Mouse (Mus musculus) kidney, postnatal 14 days (tissue): ENCODE measurements around the gene Ccdc85c.

Experiments
- DNase-seq: peaks from one replicate; pipeline ENCODE4 v3.0.0; 2022; ENCODE audit warnings: mixed read lengths

Gene Ccdc85c

DNA sequence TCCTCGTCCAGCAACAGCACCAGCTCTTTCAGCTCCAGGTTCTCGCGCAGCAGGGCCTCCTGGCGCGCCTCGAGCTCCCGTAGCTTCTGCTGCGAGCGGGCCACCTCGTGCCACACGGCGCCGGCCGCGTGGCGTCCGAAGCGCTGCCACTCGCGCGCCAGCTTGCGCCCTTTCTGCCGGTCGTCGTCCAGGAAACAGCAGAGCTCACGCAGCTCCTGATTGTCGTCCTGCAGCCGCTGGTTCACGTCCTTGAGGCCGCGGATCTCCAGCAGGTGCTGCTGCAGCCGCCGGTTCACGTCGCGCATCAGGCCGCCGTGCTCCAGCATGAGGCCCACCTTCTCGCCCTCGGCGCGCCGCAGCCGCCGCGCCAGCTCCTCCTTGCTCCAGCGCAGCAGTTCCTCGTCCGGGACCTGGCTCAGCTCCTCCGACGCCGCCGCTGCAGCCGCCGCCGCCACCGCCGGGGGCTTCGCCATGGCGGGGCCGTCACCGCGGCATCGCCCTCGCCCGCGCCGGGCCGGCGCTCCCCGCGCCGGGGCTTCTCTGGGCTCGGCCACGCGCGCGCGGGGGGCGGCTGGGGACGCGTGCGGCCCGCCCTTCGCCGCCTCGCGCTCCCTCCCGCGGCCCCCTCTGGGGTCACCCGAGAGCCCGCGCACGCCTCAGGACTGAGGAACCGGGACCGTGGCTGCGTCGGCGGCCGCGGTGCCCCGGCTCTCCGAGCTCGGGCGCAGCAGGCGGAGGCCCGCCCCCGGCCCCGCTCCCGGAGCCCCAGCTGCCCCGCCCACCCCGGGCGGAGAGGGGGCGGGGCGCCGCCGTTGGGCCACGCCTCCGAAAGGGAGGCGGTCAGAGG is at the start of gene Ccdc85c:
TSS of gene Ccdc85c (minus strand) at position 765 of the 847 bp plus-strand sequence.
- peak; percentile 53 for DNase-seq

DNA sequence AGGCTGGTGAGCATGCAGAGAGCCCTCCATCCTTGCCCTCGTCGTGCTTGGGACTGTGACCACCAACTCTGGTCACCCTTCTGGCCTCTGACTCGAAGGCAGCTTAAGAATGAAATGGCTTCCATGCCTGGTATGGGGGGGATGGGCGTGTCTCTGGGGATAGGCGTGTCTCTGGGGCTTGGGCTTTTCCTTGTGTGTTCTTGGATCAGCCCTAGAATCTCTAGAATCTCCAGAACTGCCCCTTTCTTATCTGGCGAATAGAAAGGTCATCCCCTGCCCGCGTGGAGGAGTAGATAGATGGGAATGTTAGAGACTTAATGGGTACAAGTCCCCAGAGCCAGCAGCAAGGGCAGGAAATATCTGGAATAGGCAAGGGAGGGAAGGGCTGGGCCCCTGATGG is 44.9 kb upstream of the Ccdc85c start:
- DNase-seq: no peak

DNA sequence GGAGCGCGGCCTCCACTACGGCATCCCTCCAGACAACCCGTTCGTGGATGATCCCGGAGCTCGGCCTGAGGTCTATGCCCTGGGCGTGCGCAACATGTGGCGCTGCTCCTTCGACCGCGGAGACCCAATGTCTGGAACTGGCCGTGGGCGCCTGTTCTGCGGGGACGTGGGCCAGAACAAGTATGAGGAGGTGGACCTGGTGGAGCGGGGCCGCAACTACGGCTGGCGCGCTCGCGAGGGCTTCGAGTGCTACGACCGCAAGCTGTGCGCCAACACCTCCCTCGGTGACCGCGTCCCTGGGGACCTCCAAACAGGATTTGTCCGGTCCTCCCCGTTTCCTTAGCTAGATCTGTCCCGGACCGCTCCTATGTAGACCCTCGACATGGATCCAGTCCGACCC is 43.3 kb upstream of the Ccdc85c start:
- no peak for DNase-seq

DNA sequence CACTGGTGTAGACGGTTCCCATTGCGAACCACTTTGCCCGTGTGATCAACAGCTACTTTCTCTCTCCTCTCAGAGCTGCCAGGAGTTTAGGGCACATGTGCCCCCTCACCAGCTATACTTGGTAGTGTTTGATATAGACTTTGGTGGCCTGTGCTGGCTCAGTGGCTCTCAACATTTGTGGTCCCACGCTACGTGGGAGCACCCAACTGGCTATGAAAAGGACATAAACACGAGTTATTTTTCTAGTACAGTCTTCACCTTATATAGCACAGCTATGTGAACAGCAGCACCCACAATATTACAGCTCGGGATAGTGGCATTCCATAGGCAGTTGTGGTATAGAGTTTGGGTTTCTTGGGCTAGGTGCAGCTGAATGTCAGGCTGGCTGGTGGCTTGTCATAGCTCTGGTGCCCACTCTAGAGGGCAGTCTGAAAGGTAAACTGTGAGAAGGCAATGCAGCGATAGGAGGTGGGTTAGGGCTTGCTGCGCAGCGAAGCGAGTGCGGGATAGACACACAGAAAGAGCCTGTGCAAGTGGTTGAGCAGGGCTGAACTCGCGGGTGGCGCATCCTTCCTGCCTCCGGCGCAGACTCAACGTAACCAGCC is 42.7 kb upstream of the Ccdc85c start:
- DNase-seq: no peak

DNA sequence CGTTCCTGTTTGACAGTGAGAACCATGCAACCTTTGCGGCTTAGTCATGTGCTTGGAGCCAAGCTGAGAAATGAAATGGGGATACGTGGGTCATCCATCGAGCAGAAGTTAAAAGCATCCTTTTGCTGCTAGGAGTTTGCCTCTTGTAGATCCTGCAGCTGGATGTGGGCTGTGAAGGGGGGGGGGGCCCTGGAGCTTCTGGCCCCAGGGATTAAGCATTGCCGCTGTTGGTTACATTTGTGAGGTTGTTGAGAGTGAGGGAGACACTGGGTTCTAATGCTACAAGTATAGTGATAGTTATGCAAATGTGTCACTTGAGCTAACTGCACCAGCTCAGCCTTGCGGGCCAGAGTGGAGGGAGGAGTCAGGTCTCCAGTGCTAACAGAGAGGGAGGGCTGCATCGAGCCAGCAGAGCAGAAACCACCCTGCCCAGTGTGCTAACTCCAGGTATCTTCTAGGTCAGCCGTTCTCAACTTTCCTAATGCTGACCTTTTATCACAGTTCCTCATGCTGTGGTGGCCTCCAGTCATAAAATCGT is 42.0 kb upstream of the Ccdc85c start:
- no peak for DNase-seq

DNA sequence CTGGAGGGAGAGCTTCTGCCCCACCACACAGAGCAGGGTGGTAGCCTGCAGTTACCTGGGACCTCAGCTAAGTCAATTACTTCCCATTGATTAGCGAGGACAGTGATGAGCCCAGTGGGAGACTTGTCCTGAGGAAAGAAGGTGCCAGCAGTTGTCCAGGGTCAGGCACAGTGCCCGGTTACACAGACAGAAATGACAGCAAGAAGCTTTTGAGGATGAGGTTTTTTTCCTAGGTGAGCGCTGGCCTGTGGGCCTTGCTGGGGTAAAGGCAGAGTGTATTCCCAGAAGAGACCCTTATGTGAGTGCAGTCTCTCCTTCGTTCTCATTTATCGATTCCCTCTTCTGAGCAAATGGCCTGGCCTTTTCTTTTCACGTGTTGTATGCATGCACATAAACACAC is 41.4 kb upstream of the Ccdc85c start:
- no peak for DNase-seq

DNA sequence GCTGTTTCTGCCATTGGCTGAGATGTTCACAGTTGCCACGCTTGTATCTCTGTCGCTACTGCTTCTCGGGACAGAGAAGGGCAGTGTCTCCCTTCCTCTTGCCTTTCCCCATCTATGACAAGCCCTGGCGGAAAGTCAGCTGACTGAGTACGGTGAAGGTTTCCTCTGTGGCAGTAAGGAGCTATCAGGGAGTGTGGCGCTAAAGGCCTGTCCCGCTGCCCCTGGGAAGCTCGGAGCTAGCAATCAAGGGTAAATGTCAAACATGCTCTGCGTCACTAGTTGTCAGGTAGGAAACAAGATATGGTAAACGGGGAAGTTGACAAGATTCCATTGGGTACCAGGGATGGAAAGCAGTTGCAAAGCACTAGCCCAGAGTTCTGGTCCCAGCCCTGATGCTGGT is 40.6 kb upstream of the Ccdc85c start:
- DNase-seq: no peak

DNA sequence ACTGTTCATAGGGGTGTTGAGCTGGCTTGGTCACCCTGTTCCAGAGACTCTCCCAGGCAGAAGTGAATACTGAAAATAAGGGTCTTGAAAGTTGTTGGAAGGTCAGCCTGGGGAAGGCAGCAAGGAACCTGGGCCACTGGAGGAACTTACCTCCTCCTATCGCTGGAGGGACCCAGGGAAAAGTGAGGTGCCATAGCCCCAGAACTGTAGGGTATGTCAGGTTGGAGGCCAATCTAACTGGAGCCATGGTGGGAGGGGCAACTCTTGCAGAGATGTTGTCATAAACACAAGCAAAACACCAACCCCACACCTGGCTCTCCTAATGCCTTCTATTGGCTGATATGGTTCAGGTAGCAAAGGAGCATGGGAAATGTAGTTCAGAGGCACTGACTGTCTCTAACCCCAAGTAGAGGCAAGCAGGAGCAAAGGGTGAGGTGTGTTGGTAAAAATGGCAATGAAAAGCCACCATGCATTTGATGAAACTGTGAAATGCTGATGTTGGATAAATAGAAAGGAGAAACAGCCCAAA is 38.1 kb upstream of the Ccdc85c start:
- DNase-seq: no peak

DNA sequence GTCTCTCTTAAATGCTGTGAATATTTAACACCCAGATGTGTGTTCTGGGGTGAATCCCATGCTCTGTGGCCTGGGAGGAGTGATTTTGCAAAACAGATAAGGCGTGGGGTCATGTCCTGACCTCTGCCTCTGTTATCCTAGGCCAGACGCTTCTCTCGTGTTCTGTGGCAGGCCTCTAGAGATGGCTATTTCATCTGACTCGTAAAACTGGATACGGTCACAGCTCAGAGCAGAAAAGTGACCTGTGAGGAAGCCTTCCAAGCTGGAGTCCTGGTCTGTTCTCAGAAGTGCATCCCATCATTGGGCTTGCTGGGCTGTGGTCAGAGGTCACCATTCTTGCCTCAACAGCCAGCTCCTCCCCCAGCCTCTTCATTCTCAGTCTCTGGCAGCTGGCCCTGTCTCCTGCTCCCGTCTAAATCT is 37.2 kb upstream of the Ccdc85c start:
- peak; percentile 70 for DNase-seq

DNA sequence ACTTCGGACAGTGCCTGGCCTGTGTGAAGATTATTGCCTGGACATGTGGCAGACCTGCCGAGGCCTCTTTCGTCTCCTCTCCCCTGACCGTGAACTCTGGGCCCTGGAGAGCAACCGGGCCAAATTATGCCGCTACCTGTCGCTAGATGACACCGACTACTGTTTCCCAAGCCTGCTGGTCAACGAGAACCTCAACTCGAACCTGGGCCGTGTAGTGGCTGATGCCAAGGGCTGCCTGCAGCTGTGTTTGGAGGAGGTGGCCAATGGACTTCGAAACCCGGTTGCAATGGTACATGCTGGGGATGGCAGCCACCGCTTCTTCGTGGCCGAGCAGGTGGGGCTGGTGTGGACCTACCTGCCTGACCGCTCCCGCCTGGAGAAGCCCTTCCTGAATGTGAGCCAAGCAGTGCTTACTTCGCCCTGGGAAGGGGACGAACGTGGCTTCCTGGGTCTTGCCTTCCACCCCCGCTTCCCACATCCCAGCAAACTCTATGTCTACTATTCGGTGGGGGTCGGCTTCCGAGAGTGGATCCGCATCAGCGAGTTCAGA is 36.6 kb upstream of the Ccdc85c start:
- no peak for DNase-seq

DNA sequence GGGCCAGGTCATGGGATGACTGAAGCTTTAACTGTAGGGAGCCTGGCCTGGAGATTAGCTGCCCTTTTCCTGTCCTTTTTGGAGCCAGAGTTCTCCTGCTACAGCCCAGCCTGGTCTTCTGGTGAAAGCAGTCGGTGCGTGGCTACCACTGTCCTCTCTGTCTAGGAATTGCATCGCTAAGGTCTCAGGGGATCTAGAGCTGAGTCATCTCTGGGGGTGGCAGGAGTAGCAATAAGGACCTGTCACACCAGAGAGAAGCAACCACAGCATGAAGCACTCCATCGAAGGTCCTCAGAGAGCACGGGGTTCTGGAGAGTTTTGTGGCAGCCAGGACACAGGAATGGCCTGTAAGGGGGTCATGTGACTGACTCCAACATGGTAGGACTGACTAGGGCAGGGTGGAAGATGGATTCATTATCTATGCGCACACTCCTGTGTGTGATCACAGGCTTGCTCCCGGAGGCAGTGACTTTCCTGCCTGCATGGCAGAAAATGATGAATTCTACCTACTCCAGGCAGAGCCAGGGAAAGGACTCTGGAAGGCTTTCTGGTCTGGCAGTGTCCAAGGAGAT is 35.3 kb upstream of the Ccdc85c start:
- no peak for DNase-seq

DNA sequence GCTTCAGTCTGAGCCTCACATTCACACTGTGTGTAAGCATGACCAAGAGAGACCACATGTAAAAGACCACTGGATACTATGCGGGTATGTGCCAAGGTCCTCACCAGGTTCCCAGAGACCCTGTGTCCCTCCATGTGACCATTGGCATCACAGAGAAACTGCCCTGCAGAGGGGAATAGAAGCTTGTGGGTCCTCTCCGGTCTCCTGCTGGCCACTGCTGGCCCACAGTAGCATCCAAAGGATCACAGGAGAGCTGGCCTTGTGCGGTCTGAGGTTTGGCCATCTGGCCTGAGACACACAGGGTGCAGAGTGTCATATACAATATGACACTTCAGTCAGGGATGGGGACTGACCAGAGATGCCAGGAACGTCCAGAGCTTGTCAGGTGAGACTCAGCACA is 34.8 kb upstream of the Ccdc85c start:
- no peak for DNase-seq

DNA sequence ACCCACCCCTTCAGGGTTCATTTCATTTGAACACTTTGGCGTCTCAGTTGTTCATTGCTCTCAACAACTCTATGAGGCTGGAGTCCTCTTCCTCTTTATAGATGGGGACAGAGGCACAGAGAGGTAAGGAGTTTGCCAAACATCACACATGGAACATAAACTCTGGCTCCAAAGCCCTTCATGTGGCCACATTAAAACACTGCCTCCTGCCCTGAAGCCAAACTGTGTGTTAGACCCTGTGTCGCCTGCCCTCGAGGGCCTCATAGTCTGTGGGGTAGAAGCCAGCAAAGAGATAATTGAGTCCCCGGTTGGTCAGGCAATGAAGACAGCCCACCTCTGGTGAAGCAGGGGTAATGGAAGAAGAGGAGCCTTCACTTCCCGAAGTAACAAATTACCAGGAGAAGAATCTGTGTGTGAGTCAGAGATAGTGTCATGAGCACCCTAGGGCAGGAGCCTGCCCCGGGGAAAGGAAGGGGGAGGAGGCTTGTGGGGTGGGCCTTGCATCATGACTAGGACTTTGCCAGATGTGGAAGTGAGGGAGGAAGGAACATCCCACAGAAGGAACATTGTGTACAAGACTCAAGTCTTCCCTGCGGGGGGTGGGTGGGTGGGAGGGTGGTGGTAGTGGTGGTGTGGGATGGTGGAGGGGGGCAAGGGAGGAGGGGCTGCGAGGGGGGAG is 34.0 kb upstream of the Ccdc85c start:
- DNase-seq: peak; percentile 30

DNA sequence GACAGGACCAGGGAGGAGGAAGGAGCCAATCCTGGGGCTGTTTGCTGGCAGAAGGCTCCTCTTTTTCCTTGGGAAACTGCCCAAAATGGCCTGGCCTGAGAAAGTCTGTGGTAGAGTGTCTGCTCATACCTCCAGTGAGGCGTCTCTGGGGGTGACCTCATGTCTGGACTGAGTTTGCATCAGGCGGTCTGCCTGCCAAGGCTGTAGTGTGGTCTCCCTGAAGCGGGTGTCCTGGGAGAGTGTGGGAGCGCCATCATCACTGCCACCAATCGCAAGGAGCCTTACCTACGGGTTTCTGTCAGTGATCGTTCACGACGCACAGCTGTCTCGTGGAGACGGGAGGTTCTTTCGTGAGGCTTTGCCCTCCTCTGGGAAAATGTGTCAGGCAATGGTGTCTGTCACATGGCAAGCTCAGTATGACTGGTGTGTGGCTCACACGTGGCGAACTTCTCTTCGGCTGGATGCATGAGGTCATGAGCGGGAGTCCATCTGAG is 33.2 kb upstream of the Ccdc85c start:
- no peak for DNase-seq

DNA sequence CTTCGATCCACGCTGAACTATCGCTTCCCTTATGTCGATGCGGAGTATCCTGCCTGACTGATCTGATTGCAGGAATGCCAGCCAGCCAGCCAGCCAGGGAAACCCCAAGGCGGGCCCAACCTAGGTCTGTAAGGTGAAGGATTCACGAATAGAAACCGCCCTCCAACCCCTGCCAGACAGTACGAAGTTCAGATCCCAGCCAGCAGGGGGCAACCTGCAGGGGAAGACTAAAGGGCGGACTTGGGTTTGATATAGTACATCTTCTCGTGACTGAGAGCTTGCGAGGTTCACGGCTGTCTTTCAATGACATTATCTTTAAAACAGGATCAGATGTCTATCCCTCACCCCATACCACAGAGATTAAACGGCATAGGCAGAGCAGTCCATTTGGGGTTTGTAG is 32.3 kb upstream of the Ccdc85c start:
- DNase-seq: peak; percentile 43

DNA sequence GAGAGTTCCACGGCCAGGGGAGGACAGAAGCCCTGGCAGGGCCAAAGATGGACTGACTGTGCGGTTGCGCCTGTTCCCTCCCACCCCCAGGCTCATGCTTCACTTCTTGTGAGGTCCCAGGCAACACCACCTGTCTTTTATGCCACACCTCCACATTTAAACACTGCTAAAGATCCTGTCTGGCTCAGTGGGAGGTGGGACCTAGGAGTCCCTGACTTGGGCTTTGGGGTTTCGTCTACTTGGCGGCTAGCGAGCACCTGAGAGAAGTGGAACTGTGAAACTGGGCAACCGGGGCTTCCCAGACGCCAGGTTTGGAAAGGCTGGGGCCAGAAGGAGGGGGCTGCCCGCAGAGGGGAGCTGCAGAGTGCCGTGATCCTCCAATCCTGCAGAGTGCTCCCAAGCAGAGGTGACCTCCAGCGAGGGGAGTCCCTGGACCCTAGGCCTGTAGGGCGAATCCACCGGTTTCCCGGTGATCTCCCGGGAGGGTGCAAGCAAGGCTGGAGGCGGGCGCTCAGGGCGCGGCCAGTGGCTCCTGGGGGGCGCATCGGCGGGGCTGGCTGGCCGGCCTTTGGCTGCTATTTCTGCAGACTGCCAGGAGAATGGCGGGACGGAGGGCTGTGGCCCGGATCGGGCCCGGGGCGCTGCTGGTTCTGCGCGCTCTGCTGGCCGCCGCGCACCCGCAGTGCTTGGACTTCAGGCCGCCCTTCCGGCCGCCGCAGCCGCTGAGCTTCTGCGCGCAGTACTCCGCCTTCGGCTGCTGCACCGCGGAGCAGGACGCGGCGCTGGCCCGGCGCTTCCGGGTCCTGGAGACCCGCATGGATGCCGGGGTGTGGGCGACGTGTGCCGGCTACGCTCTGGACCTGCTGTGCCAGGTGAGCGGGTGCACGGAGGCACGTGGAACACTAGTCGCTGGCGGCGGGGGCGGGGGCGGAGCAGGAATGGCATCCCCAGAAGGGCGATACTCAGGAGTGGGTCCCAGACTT is 30.9 kb upstream of the Ccdc85c start, which contains the start of gene Hhipl1:
TSS of gene Hhipl1 (plus strand) at position 459 of the 983 bp plus-strand sequence.
- peak; percentile 68 for DNase-seq

DNA sequence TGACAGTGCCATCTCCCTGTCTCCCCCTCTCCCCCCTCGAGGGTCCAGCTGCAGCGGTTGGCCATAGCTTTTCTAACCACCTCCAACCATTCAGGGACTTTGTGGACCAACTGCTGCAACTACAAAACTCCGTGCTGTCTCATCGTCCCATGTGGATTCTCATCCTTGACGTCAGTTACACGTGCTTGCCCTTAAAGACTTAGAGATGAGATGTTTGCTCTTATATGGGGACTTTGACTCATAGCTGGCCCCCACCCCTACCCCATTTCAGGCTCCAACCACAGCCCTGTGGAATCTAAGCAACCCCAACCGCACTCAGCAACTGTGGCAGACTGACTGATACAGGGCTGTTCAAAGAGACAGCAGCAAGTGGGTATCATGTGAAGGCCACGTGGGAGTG is 29.9 kb upstream of the Ccdc85c start:
- no peak for DNase-seq

DNA sequence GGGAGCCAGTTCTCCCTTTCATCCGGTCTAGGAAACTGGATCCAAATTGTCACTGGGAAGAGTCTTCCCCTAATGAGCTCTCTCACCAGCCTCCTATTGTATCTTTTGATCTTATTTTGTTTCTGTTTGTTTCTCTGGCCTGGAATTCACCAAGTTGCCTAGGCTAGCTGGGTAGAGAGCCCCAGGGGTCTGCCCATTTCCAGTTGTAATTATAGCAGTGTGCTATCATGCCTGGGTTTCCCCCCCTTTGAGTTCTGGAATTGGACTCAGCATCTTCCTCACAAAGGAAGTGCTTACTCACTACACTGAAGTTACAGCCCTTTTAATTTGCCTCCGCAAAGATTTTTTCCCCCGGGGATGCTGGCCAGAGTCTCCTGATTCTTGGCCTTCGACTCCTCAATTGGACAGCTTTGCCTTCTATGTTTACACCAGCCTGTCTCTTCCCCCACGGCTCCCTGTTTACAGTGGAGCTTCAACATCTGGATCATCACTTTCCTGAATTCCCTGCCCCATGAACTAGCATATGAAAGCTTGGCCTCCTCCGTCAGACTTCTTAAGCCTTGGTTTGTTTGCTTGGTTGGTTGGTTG is 28.6 kb upstream of the Ccdc85c start:
- DNase-seq: no peak

DNA sequence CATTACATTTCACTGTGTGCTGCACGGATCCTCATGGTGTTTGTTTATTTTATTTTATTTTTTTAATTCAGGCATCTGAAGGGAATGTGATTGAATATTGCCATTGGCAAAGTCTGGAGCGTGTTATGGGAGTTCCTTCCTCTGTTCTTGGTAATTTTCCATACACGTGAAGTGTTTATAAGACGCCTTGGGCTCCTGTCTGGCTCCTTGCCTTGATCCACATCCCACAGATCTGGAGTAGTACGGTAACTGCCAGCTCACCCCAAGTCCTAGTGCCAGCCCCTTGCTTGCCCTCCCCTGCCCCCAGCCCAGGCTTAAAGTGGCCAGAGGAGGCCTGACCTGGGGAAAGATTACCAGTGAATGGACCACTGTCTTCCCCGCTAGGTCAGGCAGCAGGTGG is 25.8 kb upstream of the Ccdc85c start:
- DNase-seq: no peak

DNA sequence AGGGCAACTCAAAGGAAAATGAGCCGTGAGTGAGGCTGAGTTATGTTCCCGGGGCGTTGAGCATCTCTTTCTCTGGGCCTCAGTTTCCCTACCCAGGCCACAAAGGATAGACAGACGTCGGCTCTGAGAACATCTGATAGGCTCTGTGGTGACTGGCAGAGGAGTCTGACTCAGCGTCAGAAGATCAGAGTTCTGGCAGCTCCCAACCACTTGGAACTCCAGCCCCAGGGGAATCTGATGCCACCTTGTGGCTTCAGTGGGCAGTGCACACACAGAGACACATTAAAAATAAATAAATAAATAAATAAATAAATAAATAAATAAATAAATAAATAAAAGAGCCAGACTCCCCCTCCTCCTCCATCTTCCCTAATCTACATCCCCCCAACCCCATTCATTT is 21.8 kb upstream of the Ccdc85c start:
- no peak for DNase-seq

DNA sequence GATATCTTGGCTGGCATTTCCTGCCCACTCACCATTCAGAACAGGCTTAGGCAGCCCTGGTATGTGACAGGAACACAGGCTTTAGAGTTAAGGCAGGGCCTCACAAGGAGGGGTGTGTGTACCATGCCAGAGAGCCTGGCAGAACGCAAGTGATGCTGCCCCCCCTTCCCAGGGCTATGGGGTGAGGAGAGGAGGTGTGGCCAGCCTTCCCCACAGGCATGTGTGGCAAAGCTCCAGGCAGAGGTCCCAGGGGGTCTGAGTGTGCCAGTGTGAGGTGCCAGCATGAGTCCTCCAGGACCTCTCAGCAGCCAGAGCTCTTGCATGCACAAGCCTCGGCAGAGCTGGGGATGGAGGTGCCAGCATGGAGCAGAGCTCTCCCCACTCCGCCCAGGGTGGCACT is 19.4 kb upstream of the Ccdc85c start:
- DNase-seq: no peak
